Mouse (Mus musculus): ENCODE measurements around the gene 4930556J24Rik.
"Not testable (repeated sequence)": the region's sequence is repeated elsewhere in the genome, so short reads cannot be mapped to it uniquely, and the experiment has no call there.

4930556J24Rik gene

DNA sequence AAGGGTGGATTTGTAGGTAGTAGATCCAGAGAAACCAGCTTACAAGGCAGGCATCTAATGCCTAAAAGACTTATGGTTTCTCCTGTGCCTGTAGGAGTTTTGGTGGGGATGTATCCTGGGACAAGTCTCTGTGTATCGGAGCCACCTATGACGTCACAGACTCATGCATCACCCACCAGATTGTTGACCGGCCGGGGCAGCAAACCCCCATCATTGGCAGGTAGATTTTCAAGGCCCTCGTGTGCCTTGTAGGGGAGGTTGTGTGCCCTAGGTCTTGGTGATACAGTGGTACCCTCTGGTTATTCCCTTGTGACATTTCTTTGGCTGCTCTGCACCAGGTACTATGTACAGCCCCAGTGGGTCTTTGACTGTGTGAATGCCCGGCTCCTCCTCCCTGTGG lies at the start of gene 4930556J24Rik:
Gene 4930556J24Rik, minus strand, starts transcription at position 101 of the 400 bp plus-strand sequence.
- no peak for DNase-seq

DNA sequence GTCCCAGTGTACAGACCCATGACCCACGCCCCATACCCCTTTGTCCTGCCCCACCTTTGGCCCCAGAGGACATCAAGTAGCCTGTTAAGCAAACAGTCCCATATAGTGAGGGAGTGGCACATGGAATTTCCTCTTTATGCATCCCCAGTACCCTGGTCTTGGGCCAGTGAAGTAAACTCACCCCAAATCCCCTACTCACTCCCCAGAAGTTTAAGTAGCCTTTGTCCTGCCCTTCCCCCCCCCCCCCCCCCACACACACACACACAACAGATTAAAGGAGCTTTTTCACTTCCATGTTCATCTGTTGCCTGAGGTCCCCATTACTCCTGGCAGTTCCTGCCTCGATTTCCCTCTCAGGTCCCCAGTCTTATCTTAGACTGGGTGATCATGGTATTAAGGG lies 46.7 kb upstream of the 4930556J24Rik start:
- no peak for DNase-seq

DNA sequence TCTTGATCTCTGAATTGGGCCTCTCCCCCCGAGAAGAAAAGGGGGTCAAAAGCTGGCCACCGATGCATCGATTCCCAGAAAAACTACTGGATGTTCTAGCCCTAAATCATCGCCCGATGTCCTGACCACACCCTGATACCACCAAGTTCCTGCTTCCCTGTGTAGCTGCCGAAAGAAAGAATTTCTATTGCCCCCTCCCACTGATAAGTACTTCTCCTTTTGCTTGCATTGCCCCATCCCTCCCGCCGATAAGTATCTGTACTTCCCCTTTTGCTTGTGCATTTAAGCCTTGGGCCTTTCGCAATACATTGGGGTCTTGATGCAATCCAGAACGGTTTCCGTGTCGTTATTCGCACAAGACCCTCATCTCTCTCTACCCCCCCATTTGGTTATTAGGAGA lies 45.5 kb upstream of the 4930556J24Rik start:
- DNase-seq = not testable (repeated sequence)

DNA sequence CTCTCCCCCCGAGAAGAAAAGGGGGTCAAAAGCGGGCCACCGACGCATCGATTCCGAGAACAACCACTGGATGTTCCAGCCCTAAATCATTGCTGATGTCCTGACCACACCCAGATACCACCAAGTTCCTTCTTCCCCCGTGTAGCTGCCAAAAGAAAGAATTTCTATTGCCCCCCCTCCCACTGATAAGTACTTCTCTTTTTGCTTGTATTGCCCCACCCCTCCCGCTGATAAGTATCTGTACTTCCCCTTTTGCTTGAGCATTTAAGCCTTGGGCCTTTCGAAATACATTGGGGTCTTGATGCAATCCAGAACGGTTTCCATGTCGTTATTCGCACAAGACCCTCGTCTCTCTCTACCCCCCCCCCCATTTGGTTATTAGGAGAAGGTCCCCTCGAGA lies 39.2 kb upstream of the 4930556J24Rik start:
- DNase-seq = not testable (repeated sequence)

DNA sequence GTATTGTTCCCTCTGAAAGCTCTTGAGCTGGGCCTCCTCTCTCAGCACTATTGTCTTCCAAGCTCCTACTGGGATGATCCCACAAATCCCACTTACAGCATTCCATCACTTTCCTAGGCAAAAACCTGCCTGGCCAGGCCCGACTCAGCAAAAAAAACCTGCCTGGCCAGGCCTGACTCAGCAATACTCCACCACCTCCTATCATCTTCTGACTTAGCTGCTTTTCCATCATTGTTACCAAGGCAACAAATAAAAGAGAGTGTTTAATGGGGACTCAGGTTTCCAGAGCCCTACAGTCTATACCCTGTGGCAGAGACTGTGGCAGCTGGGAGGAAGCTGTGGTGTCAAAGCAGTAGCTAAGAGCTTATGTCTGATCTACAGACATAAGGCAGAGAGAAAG lies 36.0 kb upstream of the 4930556J24Rik start:
- no peak for DNase-seq

DNA sequence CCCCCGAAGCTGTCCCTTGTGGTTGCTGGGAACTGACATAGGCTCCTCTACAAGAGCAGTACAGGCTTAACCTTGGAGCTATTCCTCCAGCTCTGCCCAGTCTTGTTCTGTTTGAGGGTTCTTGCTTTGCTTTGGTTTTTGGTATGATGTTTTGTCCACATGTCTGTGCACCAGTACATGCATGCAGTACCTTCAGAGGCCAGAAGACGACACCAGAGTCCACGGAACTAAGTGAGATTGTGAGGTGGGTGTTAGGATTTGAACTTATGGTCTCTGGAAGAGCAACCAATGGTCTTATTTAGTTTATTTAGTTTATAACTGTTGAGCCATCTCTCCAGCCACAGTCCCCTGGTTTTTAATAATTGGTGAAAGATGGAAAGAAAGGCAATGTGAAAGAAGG lies 29.9 kb upstream of the 4930556J24Rik start:
- no peak for DNase-seq

DNA sequence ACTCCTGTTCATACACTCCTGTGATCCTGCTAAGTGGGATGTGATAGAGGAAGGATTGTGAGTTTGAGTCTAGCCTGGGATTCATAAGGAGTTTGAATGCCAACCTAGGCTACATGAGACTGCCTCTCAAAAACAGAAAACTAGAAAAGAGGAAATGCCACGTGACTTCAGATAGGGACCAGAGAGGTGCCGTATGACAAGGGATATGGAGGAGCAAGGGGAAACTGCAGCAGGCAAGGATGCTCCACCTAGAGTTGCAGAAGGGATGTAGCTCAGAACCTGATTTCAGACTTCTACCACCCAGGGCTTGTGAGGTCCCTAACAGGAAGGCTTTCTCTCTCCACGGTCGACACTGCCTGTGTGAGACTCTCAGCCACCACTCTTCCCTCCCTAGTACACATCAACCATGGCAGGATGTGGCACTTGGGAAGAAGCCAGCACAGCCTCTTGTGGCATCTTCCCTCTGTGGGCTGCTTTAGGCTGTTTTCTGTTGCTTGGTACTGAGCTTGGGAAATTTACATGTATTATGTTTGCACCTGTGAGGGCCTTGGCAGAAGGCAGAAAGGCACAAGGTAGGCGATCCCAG lies 28.7 kb upstream of the 4930556J24Rik start:
- DNase-seq = no peak

DNA sequence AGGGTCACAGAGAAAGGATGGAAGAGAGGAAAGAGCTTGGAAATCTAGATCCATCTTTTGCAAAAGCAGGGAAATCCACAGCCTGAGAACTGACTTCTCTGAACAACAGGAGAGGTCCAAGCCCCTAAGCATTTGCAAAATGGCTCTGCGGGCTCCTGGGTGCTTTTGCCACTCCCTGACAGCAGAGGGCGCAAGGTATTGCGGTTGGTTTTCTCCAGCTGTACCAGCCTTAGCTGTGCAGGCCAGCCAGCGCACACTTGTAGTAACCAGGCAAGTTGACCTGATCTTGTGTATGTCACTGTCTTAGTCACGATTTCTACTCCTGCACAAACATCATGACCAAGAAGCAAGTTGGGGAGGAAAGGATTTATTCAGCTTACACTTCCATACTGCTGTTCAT lies 25.0 kb upstream of the 4930556J24Rik start:
- DNase-seq = peak; percentile 20

DNA sequence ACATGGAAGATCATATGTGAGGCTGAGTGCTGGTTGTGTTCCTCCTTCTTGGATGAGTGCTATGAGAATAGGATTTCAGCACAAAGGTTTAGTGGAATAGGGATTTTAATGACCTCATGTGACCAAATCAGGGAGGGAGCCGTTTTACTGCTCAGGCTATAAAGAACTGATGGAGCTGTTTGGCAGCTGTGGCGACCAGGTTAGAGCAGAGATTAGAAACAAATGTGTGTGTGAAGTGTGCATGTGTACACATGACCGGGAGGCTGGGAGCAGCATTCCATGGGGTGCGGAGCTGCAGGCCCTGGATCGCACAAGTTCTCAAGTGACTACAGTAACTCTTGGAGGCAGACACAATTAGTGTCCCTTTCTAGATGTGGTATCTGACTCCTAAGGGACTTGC lies 23.0 kb upstream of the 4930556J24Rik start:
- DNase-seq = no peak

DNA sequence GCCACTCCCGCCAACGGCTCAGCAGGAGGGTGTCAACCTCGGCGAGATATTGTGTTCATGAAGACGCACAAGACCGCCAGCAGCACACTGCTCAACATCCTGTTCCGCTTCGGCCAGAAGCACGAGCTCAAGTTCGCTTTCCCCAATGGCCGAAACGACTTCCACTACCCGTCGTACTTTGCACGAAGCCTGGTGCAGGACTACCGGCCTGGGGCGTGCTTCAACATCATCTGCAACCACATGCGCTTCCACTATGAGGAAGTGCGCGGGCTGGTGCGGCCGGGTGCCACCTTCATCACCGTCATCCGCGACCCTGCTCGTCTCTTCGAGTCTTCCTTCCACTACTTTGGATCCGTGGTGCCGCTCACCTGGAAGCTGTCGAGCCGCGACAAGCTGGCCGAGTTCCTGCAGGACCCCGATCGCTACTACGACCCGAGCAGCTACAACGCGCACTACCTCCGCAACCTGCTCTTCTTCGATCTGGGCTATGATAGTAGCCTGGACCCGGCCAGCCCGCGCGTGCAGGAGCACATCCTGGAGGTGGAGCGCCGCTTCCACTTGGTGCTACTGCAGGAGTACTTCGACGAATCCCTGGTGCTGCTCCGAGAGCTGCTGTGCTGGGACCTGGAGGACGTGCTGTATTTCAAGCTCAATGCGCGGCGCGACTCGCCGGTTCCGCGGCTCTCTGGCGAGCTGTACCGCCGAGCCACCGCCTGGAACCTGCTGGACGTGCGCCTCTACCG lies 21.6 kb upstream of the 4930556J24Rik start:
- no peak for DNase-seq

DNA sequence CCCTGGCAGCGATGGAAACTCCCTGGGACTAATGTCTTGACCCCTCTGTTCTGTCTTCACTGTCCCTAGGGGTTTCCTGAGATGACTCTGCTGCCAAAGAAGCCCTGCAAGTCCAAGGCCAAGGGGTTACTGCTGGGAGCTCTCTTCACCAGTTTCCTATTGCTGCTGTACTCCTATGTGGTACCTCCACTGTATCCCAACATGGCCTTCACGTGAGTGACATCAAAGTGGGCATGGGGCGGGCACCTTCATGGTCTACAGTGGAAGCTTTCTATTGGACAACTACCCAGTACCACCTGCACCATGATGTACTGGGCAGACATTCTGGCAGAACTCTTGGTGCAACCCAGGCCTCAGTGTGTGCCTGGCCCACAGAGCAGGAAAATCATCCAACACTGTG lies 20.3 kb upstream of the 4930556J24Rik start:
- DNase-seq = no peak

DNA sequence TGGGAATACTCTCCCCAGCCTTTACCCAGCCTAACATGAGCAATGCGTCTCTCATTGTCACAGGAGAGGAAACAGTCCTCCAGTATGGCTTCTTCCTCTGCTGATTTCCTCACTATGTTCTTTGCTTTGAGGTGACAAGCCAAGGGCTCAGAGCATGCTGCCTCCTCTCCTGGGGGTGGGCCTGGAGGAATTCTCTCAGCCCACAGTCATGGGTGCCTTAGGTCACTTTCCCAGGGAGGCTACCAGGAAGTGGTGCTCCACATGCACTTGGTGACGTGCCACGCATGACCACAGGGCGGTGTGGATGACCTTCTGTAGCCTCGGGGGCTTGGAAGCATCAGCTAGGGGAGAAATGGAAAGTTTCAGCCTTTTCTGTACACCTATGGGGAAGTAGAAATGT lies 18.9 kb upstream of the 4930556J24Rik start:
- DNase-seq = no peak

DNA sequence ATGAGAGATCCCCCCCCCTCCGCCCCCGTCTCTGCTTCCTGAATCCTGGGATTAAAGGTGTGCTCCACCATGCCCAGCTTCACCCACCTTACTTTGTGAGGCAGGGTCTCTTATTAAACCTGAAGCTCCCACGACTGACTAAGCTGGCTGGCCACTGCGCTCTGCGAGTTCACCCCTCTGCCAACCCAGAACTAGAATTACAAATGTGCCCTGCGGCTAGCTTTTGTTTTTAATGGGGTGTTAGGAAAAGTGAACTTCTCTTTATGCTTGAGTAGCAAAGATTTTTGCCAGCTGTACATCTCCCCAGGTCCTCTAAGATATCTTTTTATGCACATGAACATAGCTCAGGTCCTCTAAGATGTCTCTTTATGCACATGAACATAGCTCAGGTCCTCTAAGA lies 17.3 kb upstream of the 4930556J24Rik start:
- no peak for DNase-seq

DNA sequence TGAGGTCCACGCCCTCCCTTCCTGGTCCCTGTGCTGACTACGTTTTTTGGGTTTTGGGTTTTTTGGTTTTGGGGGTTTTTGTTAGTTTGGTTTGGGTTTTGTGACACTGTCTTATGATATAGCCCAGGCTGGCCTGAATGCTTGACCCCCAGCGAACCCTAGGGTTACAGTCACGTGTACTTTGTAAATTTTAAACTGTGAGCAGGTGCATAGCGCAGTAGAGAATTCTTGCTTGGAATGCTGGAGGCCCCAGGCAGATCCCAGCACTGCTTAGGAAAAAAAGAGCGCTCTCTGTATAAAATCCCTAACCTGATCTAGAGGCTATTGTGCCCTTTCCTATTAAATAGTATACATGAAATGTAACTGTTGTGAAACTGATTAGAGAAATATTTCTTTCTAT lies 16.6 kb upstream of the 4930556J24Rik start:
- DNase-seq = no peak

DNA sequence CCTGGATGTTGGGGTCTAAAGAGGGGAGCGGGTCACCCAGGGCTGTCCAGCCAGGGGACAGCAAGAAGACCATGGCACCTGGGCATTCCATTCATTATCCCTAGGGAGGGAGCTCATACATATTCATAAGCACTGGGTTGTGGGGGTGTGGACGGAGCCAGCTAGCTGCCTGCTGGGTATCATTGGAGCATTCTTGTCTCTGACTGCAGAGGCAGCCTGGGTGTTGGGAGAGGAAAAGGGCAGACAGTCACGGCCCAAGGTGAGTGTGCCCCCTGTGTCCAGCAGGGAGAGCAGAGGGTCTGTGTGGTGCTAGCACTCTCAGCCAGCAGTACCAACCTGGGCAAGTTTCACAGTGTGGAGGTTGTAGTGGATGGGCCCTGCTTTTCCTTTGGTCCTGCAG lies 13.2 kb upstream of the 4930556J24Rik start:
- DNase-seq = no peak

DNA sequence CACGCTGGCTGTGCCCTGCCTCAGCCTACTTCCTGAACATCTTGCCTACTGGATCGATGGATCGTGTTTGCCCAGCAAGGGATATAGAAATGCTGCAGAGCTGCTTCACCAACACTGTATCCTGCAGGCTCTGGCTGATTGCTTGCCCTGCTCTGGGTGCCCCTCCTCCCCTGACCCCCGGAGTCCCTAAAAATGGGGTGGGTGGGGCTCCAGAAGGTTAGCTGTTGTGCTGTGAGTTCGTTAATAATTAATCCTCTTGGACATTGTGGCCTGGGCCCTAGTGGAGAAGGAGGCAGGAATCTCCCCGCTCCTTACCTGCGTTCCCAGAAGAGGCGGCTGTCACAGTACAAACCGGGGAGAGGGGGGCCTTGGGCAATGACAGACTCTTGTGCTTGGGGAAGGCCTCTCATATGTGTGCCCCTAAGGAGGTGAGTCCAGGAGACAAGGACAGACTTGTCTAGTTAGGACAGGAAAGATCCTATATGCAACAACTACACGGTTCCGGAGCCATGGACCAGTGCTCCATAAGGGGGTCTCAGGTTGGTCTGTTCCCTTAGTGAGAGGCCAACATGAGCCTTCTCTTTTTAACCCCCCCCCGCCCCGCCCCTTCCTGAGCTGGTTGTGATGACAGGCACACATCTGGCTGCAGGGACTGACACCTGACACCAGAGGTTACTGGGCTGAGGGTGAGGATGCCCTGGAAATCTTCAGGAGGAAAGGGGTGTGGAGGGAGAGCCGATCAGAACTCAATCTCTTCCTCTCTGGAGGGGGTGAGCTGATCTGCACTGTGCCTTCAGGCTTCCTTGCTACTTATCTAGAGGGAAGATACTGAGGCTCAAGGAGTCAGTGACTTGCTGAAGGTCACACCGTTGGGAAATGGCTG lies 7.5 kb upstream of the 4930556J24Rik start:
- DNase-seq = no peak

DNA sequence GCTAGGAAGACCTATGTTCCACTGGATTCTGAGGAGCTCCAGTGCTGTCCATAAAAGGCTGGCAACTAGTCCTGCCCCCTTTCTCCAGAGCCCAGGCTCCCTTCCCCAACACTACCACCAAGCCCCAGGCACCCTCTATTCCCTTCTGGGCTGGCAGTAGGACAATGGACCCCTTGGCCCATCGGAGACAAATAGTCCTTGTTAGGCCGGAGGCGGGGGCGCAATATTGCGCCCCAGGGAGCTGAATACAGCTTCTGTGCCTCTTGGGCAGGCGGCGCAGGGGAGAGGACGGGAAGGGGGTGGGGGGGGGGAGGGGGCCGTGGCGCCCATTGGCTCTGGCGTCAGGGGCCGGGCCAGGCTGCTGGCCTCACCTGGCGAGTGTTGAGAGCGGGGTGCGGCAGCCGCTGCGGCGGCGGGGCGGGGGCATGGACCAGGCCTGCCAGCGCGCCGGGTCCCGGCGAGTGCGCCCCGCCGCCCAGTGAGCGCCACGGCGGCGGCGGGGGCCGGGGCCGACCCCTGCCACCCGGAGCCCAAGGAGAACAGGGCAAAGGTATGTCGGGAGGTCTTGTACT lies 6.8 kb upstream of the 4930556J24Rik start, which contains the start of gene Gal3st1:
Gene Gal3st1, plus strand, starts transcription at position 346 of the 572 bp plus-strand sequence.
- peak; percentile 6 for DNase-seq

DNA sequence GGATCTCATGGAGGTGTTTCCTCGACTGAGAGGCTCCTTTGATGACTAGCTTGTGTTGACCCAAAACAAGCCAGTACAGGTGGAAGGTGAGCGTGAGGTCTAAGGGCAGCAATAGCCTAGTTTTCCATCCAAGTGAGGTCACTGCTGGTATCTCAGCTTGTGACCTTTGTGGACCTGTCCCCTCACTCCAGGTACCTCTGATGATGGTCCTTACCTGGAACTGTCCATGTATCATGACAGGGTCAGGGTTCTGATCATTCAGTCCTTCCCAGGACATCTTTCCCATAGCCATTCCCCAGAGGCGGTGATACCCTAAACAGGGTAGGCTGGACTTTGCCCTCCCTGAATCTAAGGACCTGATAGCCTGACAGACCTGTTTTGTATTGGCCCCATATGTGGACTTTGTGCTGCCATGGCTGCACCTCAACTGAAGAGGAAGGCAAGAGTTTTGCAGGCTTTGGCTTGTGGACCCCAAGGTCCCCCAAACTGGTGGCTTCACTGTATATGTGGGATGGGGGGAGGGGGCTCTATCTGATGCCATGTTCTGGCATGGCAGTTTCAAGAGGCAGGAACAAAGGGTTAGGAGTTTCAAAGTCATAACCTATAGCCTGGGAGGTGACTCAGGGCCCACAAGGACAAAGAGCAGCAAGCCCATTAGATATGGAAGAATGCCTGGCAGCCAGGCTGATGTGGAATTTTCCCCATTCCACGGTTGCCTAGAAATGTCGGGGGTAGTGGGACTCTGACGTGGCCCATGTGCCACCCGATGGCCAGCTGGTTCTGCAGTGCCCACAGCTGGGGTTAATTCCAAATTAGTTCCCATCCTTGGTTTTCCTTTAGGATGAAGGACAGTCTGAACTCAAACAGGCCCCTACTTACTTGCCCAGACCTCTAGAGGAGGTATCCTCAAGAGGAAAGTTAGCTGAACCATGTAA lies 6.0 kb upstream of the 4930556J24Rik start:
- DNase-seq = no peak

DNA sequence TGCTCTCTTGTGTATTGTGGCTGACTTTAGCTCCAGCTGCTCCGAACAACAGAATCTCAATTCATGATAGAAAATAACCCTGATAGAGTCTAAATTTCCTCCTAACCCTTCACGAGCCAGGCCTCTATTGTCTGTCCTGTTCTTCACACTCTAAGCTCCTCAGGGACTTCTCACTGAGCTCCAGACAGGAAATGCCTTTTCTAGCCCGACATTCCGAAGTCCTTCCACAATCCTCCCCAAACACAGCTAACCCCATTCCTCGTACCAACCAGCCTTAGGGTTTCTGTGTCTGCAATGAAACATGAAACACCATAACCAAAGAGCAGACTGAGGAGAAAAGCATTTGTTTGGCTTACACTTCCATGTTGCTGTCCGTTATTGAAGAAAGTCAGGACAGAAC lies 5.0 kb upstream of the 4930556J24Rik start:
- DNase-seq = no peak

DNA sequence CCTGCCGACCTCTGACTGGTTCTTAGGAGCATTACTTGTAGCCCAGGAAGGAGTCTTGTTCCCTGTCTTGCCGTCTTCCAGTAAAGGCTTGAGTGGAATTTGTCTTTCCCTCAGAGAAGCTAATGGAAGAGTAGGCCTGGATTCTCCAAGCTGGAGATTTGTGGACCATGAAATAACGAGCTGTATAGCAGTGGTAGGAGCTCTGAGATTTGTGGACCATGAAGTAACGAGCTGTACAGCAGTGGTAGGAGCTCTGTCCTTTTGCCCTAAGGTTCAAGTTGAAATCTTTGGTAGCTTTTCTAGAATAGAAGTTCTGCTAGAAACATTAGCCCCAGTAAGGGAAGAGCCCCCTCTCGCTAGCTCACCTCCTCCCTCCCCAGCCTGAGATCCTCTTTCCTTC lies 1.8 kb upstream of the 4930556J24Rik start:
- no peak for DNase-seq

DNA sequence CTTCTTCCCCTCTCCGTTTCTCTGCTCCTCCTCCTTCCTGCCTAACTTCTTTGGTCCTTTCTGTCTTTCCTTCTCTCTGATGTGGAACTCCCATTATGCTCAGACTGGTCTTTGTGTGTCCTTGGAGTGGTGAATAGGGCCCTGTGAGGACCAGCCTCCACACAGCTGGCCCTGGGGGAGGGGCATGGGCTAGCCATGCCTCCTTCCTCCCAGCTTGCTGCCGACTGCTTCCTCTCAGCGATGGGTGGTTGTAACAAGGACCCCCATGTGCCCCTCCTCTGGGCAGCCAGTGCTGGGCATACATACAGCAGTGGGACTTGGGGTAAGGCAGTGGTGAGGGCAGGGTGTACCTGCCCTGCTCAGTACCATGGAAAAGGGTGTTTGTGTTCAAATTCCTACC lies 2.3 kb downstream of the 4930556J24Rik start:
- no peak for DNase-seq

DNA sequence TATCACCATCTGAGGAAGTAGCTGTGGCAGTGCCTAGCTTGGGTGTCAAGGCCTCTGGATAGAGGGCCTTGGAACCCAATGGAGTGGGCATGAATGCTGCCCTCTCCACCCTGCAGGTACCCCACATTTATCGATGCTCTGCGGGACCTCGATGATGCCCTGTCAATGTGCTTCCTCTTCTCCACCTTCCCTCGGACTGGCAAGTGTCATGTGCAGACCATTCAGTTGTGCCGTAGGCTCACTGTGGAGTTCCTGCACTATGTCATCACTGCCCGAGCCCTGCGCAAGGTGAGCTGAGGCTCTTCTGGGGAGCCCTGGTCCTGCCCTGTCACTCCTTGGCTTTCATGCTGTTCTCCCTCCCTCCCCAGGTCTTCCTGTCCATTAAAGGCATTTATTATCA lies 3.5 kb downstream of the 4930556J24Rik start:
- DNase-seq = no peak

All from cerebellum, adult 11 months (tissue).